Mouse (Mus musculus) cerebellum, postnatal 4 days (tissue): ENCODE data around the gene Synj2bp.
"Not testable (repeated sequence)": the region's sequence is repeated elsewhere in the genome, so short reads cannot be mapped to it uniquely, and the experiment has no call there.

Experiments
- DNase-seq, 2 experiments: peaks; one replicate each; pipeline ENCODE4 v3.0.0; 2022; ENCODE audit warnings: low spot score in 2 of 2, mixed read lengths in 1 of 2

Gene Synj2bp

GRCm38 (mm10) chr12:81532316-81533028 lies at the start of gene Synj2bp, which contains the start of gene Gm20498:
Gene Synj2bp (minus strand): TSS chr12:81532911.
Gene Gm20498 (minus strand): TSS chr12:81532905.
- peak; percentile 63 to 78 for DNase-seq

- no peak for DNase-seq
Observed at GRCm38 (mm10) chr12:81568374-81568773, 35.7 kb upstream of the Synj2bp start, which contains the start of gene Adam21. Gene Adam21 (minus strand): TSS chr12:81568474.

GRCm38 (mm10) chr12:81567931-81568330 lies 35.2 kb upstream of the Synj2bp start:
- DNase-seq = no peak

- DNase-seq = no peak
Observed at GRCm38 (mm10) chr12:81564173-81564572, 31.5 kb upstream of the Synj2bp start.

GRCm38 (mm10) chr12:81549286-81549685 lies 16.6 kb upstream of the Synj2bp start:
- DNase-seq = no peak

- no peak for DNase-seq
Observed at GRCm38 (mm10) chr12:81547163-81547562, 14.5 kb upstream of the Synj2bp start.

- DNase-seq = no peak
Observed at GRCm38 (mm10) chr12:81533029-81533419, 313 bp upstream of the Synj2bp start.

- DNase-seq = not testable (repeated sequence)
Observed at GRCm38 (mm10) chr12:81530587-81530986, 2.1 kb downstream of the Synj2bp start.

- DNase-seq = not testable (repeated sequence)
Observed at GRCm38 (mm10) chr12:81496906-81497305, 35.8 kb downstream of the Synj2bp start.

GRCm38 (mm10) chr12:81490491-81490890 lies 42.2 kb downstream of the Synj2bp start:
- DNase-seq = no peak

- peak in 1 of 2 experiments; percentile 2 for DNase-seq
Observed at GRCm38 (mm10) chr12:81485311-81485710, 47.4 kb downstream of the Synj2bp start.

GRCm38 (mm10) chr12:81484727-81485191 lies 48.0 kb downstream of the Synj2bp start, which contains the start of gene Cox16:
Gene Cox16 (minus strand): TSS chr12:81485127.
- peak; percentile 65 to 73 for DNase-seq

- DNase-seq = no peak
Observed at GRCm38 (mm10) chr12:81484212-81484611, 48.5 kb downstream of the Synj2bp start.

- no peak for DNase-seq
Observed at GRCm38 (mm10) chr12:81483656-81484055, 49.1 kb downstream of the Synj2bp start.

- not testable (repeated sequence) for DNase-seq
Observed at GRCm38 (mm10) chr12:81459051-81459450, 73.7 kb downstream of the Synj2bp start.
